In genomic region chr10:80055891-80056290, GRCm38 (mm10) we compare ENCODE assay signal across 11 mouse cellular contexts. TPM values are rescaled to one million over a fixed set of nuclear protein-coding genes. Genes with fewer than 3 reads are reported as not detected.
DNase-seq lines count a peak whose midpoint lies in the region; ATAC-seq and TF ChIP-seq lines count a peak whose summit lies in the region.
"Had no signal": no experiment of that assay in that cellular context is flagged by ENCODE, and none has a peak within 500 bp of the region (broad histone marks: within the 10 kb centered on the region; RNA-seq: fewer than 3 reads in every experiment).

No protein-coding gene starts in this region.

- no peak overlapping the region for H3K9ac ChIP-seq in kidney, embryonic 15.5 days
- no peak overlapping the region for H3K9ac ChIP-seq in hindbrain, postnatal 0 days (replicated peaks; ENCODE audit: low read length)
- H3K9ac ChIP-seq in stomach, embryonic 16.5 days (ENCODE audit: low read length), result peak overlapping the region; percentile 98; the same call in 1 of the 2 replicates

- no peak overlapping the region for H3K4me3 ChIP-seq in kidney, embryonic 15.5 days (replicated peaks)
- peak overlapping the region; percentile 98 for H3K4me3 ChIP-seq in testis, adult 2 months (ENCODE audit: control insufficient read depth, low read depth, low read length)
- H3K4me3 ChIP-seq in hindbrain, postnatal 0 days (ENCODE audit: low read length), result no peak overlapping the region
- H3K4me3 ChIP-seq in stomach, embryonic 16.5 days (replicated peaks; ENCODE audit: low read length), result no peak overlapping the region
- H3K4me3 ChIP-seq in left cerebral cortex, adult 2 months, result no peak overlapping the region; the same call in 1 of the 2 replicates

- H3K4me1 ChIP-seq in kidney, embryonic 15.5 days, result peaks cover 48% of the 10 kb centered on the region
- H3K4me1 ChIP-seq in testis, adult 2 months (ENCODE audit: control insufficient read depth, insufficient read depth, low read length), result peaks cover 10% of the 10 kb centered on the region; the same call in 1 of the 2 replicates
- H3K4me1 ChIP-seq in hindbrain, postnatal 0 days (ENCODE audit: insufficient read depth, low read length), result peaks cover 8% of the 10 kb centered on the region
- H3K4me1 ChIP-seq in stomach, embryonic 16.5 days (ENCODE audit: control insufficient read depth, insufficient read depth, low read length), result peaks cover 31% of the 10 kb centered on the region

- H3K27ac ChIP-seq in kidney, embryonic 15.5 days, result no peak overlapping the region
- no peak overlapping the region for H3K27ac ChIP-seq in testis, adult 2 months (ENCODE audit: control insufficient read depth, insufficient read depth, low read depth, low read length)
- no peak overlapping the region for H3K27ac ChIP-seq in hindbrain, postnatal 0 days
- no peak overlapping the region for H3K27ac ChIP-seq in stomach, embryonic 16.5 days (ENCODE audit: low read length)
- no peak overlapping the region for H3K27ac ChIP-seq in left cerebral cortex, adult 2 months

- no peak for TF ChIP-seq CTCF in testis, adult 2 months (IDR thresholded peaks at IDR 0.05; ENCODE audit: control insufficient read depth, insufficient read depth, insufficient replicate concordance, low read depth, low read length)
- no peak for TF ChIP-seq CTCF in hindbrain, postnatal 0 days (IDR thresholded peaks at IDR 0.05; ENCODE audit: low read depth)
- no peak for TF ChIP-seq CTCF in left cerebral cortex, adult 2 months (IDR thresholded peaks at IDR 0.05)

- no peaks in the 10 kb centered on the region for H3K9me3 ChIP-seq in kidney, embryonic 15.5 days (replicated peaks)
- H3K9me3 ChIP-seq in hindbrain, postnatal 0 days (ENCODE audit: low read length), result no peaks in the 10 kb centered on the region
- H3K9me3 ChIP-seq in stomach, embryonic 16.5 days (replicated peaks; ENCODE audit: control insufficient read depth, low read length), result no peaks in the 10 kb centered on the region

- WGBS in kidney, embryonic 15.5 days, result 77% methylated on average over 10 of the region's 10 CpGs
- 87% methylated on average over 8 of the region's 10 CpGs for WGBS in hindbrain, postnatal 0 days
- 66% methylated on average over 9 of the region's 10 CpGs for WGBS in stomach, embryonic 16.5 days

- ATAC-seq in kidney, embryonic 15.5 days (replicated peaks; ENCODE audit: low FRiP score), result no peak
- no peak for ATAC-seq in hindbrain, postnatal 0 days
- no peak for ATAC-seq in stomach, embryonic 16.5 days (ENCODE audit: insufficient read depth, low FRiP score)
- ATAC-seq: Patski had no signal

- intact Hi-C loops in left cerebral cortex, adult 2 months (cut with DNase I), result loop anchor here (2.0 kb wide), 1 partner anchor 59 kb away; the partner anchor contains the start of gene Stk11

- DNase-seq in kidney, adult 18-20 months, result peak; percentile 34
- no peak for DNase-seq in testis, postnatal 14 days (ENCODE audit: low spot score)
- DNase-seq in hindbrain, postnatal 0 days (ENCODE audit: low spot score), result no peak
- no peak for DNase-seq in embryo, embryonic 10 days (ENCODE audit: low spot score)
- DNase-seq in left cerebral cortex, adult 2 months (ENCODE audit: extremely low spot score in 1 of 2, low spot score in 2 of 2), result no peak
- DNase-seq: cerebellum, adult 9-11 months; kidney, postnatal 14 days had no signal

- H3K27me3 ChIP-seq in kidney, embryonic 15.5 days, result no peaks in the 10 kb centered on the region
- H3K27me3 ChIP-seq in testis, adult 2 months (ENCODE audit: control insufficient read depth, insufficient read depth, low read length), result no peaks in the 10 kb centered on the region
- H3K27me3 ChIP-seq in hindbrain, postnatal 0 days (ENCODE audit: insufficient read depth, low read length), result no peaks in the 10 kb centered on the region
- H3K27me3 ChIP-seq in stomach, embryonic 16.5 days (ENCODE audit: control insufficient read depth, insufficient read depth, low read length), result no peaks in the 10 kb centered on the region
- H3K27me3 ChIP-seq: Patski had no signal

- TF ChIP-seq POLR2A in testis, adult 2 months (IDR thresholded peaks at IDR 0.05; ENCODE audit: control insufficient read depth, low read depth, low read length), result no peak

- peaks cover 56% of the 10 kb centered on the region for H3K36me3 ChIP-seq in kidney, embryonic 15.5 days
- no peaks in the 10 kb centered on the region; the same call in 1 of the 2 replicates for H3K36me3 ChIP-seq in testis, adult 2 months (ENCODE audit: control insufficient read depth, insufficient read depth, low read length)
- H3K36me3 ChIP-seq in hindbrain, postnatal 0 days (ENCODE audit: insufficient read depth, low read length), result peaks cover 20% of the 10 kb centered on the region
- H3K36me3 ChIP-seq in stomach, embryonic 16.5 days (ENCODE audit: control insufficient read depth, insufficient read depth, low read length), result peaks cover 13% of the 10 kb centered on the region

- no peak overlapping the region for H3K4me2 ChIP-seq in kidney, embryonic 15.5 days
- peak overlapping the region; percentile 76; the same call in 1 of the 2 replicates for H3K4me2 ChIP-seq in hindbrain, postnatal 0 days (ENCODE audit: low read depth, low read length)
- peak overlapping the region; percentile 80; the same call in 1 of the 2 replicates for H3K4me2 ChIP-seq in stomach, embryonic 16.5 days (ENCODE audit: low read depth, low read length)

RNA-seq across cellular contexts. Expression of gene Gpx4, which starts 8.9 kb away (rescaled TPM):
- 581 and 603 TPM in 2 replicates for polyA plus RNA-seq in kidney, embryonic 15.5 days (2015; fragmentation: Nextera tagmentation; extraction: Ambion mirVana)
- 3,516 and 3,720 TPM in 2 replicates for polyA plus RNA-seq in testis, adult 2 months (2012; rRNA removed)
- 373 and 379 TPM in 2 replicates for total RNA-seq in hindbrain, postnatal 0 days (2014; rRNA removed)
- 757 and 762 TPM in 2 replicates for polyA plus RNA-seq in hindbrain, postnatal 0 days (2015; fragmentation: Nextera tagmentation; extraction: Ambion mirVana)
- 445 and 507 TPM in 2 replicates for polyA plus RNA-seq in stomach, embryonic 16.5 days (2015; fragmentation: Nextera tagmentation; extraction: Ambion mirVana)
- total RNA-seq in left cerebral cortex, adult 2 months (2021), result 100 to 1,000 TPM; 494 to 526 TPM

RNA-seq across cellular contexts. Expression of gene Polr2e, which starts 16.3 kb away (rescaled TPM):
- 235 and 243 TPM in 2 replicates for polyA plus RNA-seq in kidney, embryonic 15.5 days (2015; fragmentation: Nextera tagmentation; extraction: Ambion mirVana)
- polyA plus RNA-seq in testis, adult 2 months (2012; rRNA removed), result 104 and 113 TPM in 2 replicates
- 93.3 and 100 TPM in 2 replicates for total RNA-seq in hindbrain, postnatal 0 days (2014; rRNA removed)
- polyA plus RNA-seq in hindbrain, postnatal 0 days (2015; fragmentation: Nextera tagmentation; extraction: Ambion mirVana), result 143 TPM in 2 replicates
- polyA plus RNA-seq in stomach, embryonic 16.5 days (2015; fragmentation: Nextera tagmentation; extraction: Ambion mirVana), result 174 and 180 TPM in 2 replicates
- total RNA-seq in left cerebral cortex, adult 2 months (2021), result 10 to 100 TPM; 73.0 to 76.0 TPM

RNA-seq across cellular contexts. Expression of gene Arhgap45, which starts 39.4 kb away (rescaled TPM):
- polyA plus RNA-seq in kidney, embryonic 15.5 days (2015; fragmentation: Nextera tagmentation; extraction: Ambion mirVana), result 8.7 and 10.0 TPM in 2 replicates
- 2.1 and 3.4 TPM in 2 replicates for polyA plus RNA-seq in testis, adult 2 months (2012; rRNA removed)
- total RNA-seq in hindbrain, postnatal 0 days (2014; rRNA removed), result 2.9 and 3.3 TPM in 2 replicates
- 1.7 and 1.8 TPM in 2 replicates for polyA plus RNA-seq in hindbrain, postnatal 0 days (2015; fragmentation: Nextera tagmentation; extraction: Ambion mirVana)
- 7.8 and 9.7 TPM in 2 replicates for polyA plus RNA-seq in stomach, embryonic 16.5 days (2015; fragmentation: Nextera tagmentation; extraction: Ambion mirVana)
- 1 to 10 TPM; 3.5 TPM for total RNA-seq in left cerebral cortex, adult 2 months (2021)

RNA-seq across cellular contexts. Expression of gene Sbno2, which starts 49.5 kb away (rescaled TPM):
- polyA plus RNA-seq in kidney, embryonic 15.5 days (2015; fragmentation: Nextera tagmentation; extraction: Ambion mirVana), result 14.4 and 16.2 TPM in 2 replicates
- 13.9 and 14.0 TPM in 2 replicates for polyA plus RNA-seq in testis, adult 2 months (2012; rRNA removed)
- 22.8 and 23.7 TPM in 2 replicates for total RNA-seq in hindbrain, postnatal 0 days (2014; rRNA removed)
- polyA plus RNA-seq in hindbrain, postnatal 0 days (2015; fragmentation: Nextera tagmentation; extraction: Ambion mirVana), result 6.9 and 7.8 TPM in 2 replicates
- polyA plus RNA-seq in stomach, embryonic 16.5 days (2015; fragmentation: Nextera tagmentation; extraction: Ambion mirVana), result 17.2 and 19.0 TPM in 2 replicates
- total RNA-seq in left cerebral cortex, adult 2 months (2021), result 10 to 100 TPM; 21.4 to 22.1 TPM

RNA-seq across cellular contexts. Expression of gene Abca7, which starts 59.6 kb away (rescaled TPM):
- 3.9 and 4.5 TPM in 2 replicates for polyA plus RNA-seq in kidney, embryonic 15.5 days (2015; fragmentation: Nextera tagmentation; extraction: Ambion mirVana)
- 2.2 and 2.3 TPM in 2 replicates for polyA plus RNA-seq in testis, adult 2 months (2012; rRNA removed)
- total RNA-seq in hindbrain, postnatal 0 days (2014; rRNA removed), result 11.6 and 19.1 TPM in 2 replicates
- 2.3 and 2.4 TPM in 2 replicates for polyA plus RNA-seq in hindbrain, postnatal 0 days (2015; fragmentation: Nextera tagmentation; extraction: Ambion mirVana)
- 6.3 and 7.4 TPM in 2 replicates for polyA plus RNA-seq in stomach, embryonic 16.5 days (2015; fragmentation: Nextera tagmentation; extraction: Ambion mirVana)
- 10 to 100 TPM; 13.5 to 13.8 TPM for total RNA-seq in left cerebral cortex, adult 2 months (2021)
